Comparison of ENCODE assay signal across 10 mouse cellular contexts in the genomic region with DNA sequence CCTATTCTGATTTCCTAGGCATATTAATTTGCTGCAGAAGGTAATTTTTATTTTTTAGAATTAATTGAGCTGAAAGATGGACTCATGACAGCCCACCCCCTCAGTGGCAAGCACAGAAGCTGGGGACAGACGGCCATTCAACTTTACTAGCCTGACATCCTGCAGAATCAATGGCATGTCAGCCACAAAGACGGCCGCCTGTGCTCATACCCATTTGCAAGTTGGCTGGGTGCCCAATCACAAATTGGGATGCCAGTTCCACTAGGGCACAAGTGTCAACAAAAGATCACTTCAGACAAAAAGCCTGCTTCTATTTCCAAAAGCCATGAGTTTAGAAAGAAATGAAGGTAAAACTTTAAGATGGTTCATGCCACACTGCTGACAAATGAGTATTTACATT.
DNase-seq lines count a peak whose midpoint lies in the region.
"Had no signal": no experiment of that assay in that cellular context is flagged by ENCODE, and none has a peak within 500 bp of the region (broad histone marks: within the 10 kb centered on the region; RNA-seq: fewer than 3 reads in every experiment).

No protein-coding gene starts in this region.

- DNase-seq in gastrocnemius, postnatal 10 days: peak; percentile 8
- no peak for DNase-seq in gastrocnemius, postnatal 25 days
- peak; percentile 35 for DNase-seq in brain, adult 2 months (ENCODE audit: low read depth, low spot score)
- DNase-seq in cerebellum, postnatal 36 days: peak; percentile 50 to 57
- peak; percentile 4 for DNase-seq in layer of hippocampus, adult 9-11 months
- DNase-seq in yolk sac, embryonic 10.5 days (ENCODE audit: low spot score): no peak
- DNase-seq in gastrocnemius, adult 18-20 months (ENCODE audit: low spot score): no peak
- no peak for DNase-seq in heart, postnatal 4 days
- DNase-seq: heart, adult 11 months; lung, adult 2 months had no signal

Comparison
In these comparisons a context has a peak if more than half of its experiments do, and no peak if none do; other contexts are left out.
1. DNase-seq: peak in gastrocnemius, postnatal 10 days (single experiment), brain, adult 2 months (single experiment), cerebellum, postnatal 36 days (2 of 2) and layer of hippocampus, adult 9-11 months (single experiment); none in gastrocnemius, postnatal 25 days (single experiment), yolk sac, embryonic 10.5 days (single experiment), gastrocnemius, adult 18-20 months (single experiment) and heart, postnatal 4 days (single experiment).